In genomic region chr7:144911121-144911520, GRCm38 (mm10) we compare ENCODE assay signal across 27 mouse cellular contexts. TPM values are rescaled to one million over a fixed set of nuclear protein-coding genes. Genes with fewer than 3 reads are reported as not detected.
"Had no signal": no experiment of that assay in that cellular context is flagged by ENCODE, and none has a peak within 500 bp of the region (broad histone marks: within the 10 kb centered on the region; RNA-seq: fewer than 3 reads in every experiment).

No protein-coding gene starts in this region.

- H3K4me2 ChIP-seq: liver, embryonic 13.5 days; midbrain, embryonic 12.5 days; midbrain, embryonic 15.5 days; neural tube, embryonic 12.5 days; neural tube, embryonic 15.5 days; stomach, embryonic 15.5 days had no signal

- H3K36me3 ChIP-seq: liver, embryonic 13.5 days; midbrain, embryonic 12.5 days; midbrain, embryonic 15.5 days; neural tube, embryonic 12.5 days; neural tube, embryonic 15.5 days; stomach, embryonic 15.5 days had no signal

- H3K27me3 ChIP-seq: midbrain, embryonic 12.5 days; neural tube, embryonic 12.5 days; neural tube, embryonic 15.5 days had no signal

- H3K9me3 ChIP-seq: liver, embryonic 13.5 days; midbrain, embryonic 12.5 days; midbrain, embryonic 15.5 days; neural tube, embryonic 12.5 days; neural tube, embryonic 15.5 days; stomach, embryonic 15.5 days had no signal

- H3K4me3 ChIP-seq: layer of hippocampus, adult 2 months; liver, embryonic 13.5 days; midbrain, embryonic 12.5 days; midbrain, embryonic 15.5 days; neural tube, embryonic 12.5 days; neural tube, embryonic 15.5 days; stomach, embryonic 15.5 days had no signal

- H3K9ac ChIP-seq: liver, embryonic 13.5 days; midbrain, embryonic 12.5 days; midbrain, embryonic 15.5 days; neural tube, embryonic 12.5 days; neural tube, embryonic 15.5 days; stomach, embryonic 15.5 days had no signal

- DNase-seq: kidney, adult 2 months; kidney, postnatal 25 days; layer of hippocampus, adult 9-11 months; liver, embryonic 13.5 days; lung, adult 2 months; lung, postnatal 14 days; right cerebral cortex, postnatal 14 days; spleen, adult 18-20 months; thymus, adult 18-20 months; thymus, postnatal 36 days had no signal

- H3K27ac ChIP-seq: kidney, postnatal 0 days; layer of hippocampus, adult 2 months; liver, embryonic 13.5 days; macrophage; midbrain, embryonic 12.5 days; midbrain, embryonic 15.5 days; neural tube, embryonic 12.5 days; neural tube, embryonic 15.5 days; stomach, embryonic 15.5 days had no signal

RNA-seq across cellular contexts. Expression of gene Fgf15, which starts 14.8 kb away (rescaled TPM):
- total RNA-seq: layer of hippocampus, adult 2 months; layer of hippocampus, postnatal 25 days; left cerebral cortex, adult 8-10 months; left cerebral cortex, postnatal 14 days; liver, adult 2 months; megakaryocyte, adult 5-6 weeks had no signal
- polyA plus RNA-seq: kidney, adult 2 months; liver, adult 2 months; liver, embryonic 16.5 days; lung, adult 2 months; lung, embryonic 16.5 days; macrophage; testis, adult 2 months; urinary bladder, adult 2 months had no signal
